Mouse (Mus musculus) T-helper 17 cell (primary cell): ENCODE measurements at regions not wholly inside any gene's neighbourhood (a gene's known extent, or its start where the extent isn't known, plus 50 kb on each side); places are given as distances from the start of the nearest gene placed in this dataset.

Source experiments
- in situ Hi-C, 2 experiments: fragments of 300-600 bp; cut with MboI, MseI; formaldehyde crosslinking; loops; 1 replicate in 1 of 2; 2 replicates in 1 of 2; pipeline ENCODE4 v1.15.1; 2025; ENCODE audit warnings: high pct_unique_total_duplicates in 2 of 2

DNA sequence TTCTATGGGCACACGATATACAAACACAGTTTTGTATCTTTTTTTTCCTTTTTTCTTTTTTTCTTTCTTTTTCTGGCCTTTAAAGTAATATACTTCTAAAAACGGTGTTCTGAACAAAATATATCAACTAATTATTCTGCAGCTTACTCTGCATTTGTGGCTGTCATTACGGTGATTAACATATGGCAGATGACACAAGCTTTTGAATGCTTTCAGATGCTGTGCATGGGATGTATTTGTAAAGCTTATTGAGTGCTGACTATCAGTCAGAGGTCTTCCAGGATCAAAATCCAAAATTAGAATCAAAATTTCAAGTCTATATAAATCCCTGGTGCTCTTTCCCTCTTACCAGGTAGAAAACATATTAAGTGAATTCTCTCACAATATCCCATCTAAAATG is 853.6 kb downstream of the Stpg2 start:
- in situ Hi-C loops = no loop called here

DNA sequence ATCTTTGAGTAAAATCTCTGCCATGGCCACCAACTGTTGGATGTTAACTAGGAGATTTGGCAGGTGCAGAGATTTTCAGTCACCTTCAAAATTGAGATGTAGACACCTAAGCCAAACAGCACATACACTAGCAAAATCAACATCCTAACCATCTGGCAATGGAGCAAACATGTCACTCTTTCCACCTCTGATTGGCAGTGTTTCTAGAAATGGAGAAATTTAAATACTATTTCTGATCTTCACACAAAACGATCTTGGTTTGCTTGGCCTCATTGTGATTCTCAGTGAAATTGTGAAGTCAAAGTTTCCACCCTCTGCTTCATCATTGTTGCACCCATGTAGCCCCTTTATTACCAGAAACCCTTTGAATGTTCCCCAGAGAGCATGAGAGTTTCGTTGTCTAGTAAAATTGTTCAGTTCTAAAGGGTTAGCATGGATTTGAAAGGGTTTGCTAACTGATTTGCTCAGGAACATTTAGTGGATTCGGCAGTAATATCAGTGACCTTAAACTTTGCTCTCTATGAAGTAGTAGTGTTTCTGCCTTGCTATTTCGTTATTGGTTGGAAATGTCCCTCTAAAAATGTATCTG is 854.1 kb downstream of the Stpg2 start:
- in situ Hi-C loops = no loop called here

DNA sequence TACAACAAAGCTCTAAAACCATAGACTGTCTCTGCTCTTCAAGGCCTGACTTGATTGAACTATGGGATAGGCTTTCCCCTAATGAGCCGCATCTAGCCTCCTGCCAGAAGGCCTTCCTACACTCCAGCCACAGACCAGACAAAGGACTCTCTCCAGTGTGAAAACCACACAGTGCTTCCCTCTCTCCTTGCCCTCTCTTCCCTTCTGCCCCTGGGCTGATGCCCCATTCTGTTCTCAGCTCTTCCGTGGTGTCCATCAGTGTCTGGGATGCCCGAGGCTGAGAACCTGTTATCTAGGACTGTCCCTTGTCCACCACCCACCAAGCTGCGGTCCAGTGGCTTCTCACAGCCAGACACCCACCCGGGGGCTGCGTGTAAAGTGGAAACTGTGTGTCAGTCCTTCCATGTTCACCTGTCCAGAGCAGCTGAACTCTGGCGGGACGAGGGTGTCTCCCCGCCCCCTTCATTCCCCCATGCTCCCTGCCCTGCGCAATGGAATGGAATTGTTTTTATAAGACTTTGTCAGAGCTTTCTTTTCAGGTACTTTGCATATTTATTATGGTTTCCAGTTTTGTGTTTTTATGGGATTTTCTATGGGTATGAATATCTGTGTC is 856.4 kb downstream of the Stpg2 start:
- in situ Hi-C loops = no loop called here

DNA sequence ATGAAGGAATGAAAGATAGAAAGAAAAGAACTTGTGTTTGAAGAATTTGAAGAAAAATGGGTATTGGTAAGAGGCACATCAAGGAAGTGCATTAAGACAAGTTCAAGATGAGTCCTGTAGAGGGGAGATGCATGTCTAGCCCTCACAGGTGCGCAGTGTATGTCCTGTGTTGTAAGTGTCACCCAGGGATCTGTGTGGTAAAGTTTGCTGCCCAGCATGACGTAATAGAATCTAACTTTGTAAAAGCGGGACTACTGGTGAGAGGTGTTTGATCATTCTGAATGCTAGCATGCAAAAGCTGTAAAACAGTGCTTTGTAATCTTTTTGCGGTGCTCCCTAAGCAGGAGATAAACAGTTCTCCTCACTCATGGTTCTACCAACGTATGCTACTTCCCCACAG is 857.4 kb downstream of the Stpg2 start:
- in situ Hi-C loops = no loop called here

DNA sequence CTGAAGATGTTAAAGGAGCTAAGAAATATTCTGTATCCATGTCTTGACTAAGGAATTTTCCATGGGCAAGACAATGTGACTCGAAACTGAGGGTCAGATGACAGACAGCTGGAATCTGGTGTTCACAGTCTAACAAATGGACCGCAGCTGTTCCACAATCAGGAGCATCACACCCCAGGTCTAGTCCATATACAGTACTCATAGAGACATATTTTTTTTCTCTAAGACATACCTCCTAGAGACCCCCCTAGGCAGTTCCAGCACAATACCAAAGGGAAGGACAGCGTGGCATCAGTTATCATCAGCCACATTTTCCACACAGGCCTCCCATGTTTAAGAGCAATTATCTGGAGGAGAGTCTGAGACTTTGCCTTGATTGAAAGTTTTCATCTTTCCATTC is 878.8 kb downstream of the Stpg2 start:
- in situ Hi-C loops = no loop called here

DNA sequence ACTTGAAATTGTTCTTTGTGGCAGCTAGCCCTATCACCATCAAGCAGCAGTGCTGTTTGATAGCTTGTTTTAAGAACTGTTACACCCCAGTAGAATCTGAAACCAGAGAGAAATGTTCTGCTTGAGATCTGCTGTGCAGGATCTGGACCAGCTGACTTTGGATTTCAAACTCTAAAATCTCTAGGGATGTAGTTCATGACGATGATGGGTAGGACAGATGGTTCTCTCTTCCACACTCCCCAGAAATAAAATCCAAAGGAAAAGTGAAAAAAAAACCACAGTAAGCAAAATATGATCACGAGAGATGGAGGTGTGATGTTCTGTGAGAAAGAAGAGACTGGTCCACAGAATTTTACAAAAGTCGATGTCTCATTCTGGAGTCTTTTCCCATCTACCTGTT is 879.9 kb downstream of the Stpg2 start:
- in situ Hi-C loops = no loop called here

DNA sequence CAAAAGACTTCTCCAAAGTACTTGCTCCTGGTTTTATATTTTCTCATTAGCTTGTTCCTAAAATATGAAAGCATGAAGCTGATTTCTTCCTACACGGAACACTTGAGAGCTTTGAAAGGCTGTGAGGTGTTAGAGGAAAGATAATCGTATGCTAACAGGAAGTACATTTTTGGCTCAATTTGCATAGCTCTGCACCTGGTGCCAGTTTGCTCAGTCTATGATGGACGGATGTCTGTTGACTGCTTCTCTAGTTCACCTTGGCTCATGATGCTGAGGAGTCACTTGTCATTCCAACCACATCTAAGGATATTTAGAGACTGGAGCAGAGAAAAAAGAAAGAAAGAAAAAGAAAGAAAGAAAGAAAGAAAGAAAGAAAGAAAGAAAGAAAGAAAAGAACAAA is 882.5 kb downstream of the Stpg2 start:
- in situ Hi-C loops = no loop called here

DNA sequence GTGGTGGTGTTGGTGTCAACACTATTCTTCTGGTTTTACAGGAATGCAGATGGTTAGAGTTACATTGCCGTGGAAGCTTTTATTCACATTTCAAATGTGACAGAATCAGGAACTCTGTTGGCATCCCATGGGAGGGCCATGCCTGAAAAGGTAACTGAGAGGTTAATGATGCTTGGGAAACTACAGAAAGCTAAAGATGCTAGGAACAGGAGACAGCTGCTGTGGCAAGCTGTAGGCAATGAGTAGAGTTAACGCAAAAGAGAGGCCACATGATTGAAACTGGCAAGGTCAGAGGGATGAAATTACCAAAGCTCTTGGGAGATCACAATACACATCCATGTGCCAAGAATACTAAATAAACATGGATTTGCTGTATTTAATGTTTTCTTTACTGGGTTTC is 886.4 kb downstream of the Stpg2 start:
- in situ Hi-C loops = no loop called here

DNA sequence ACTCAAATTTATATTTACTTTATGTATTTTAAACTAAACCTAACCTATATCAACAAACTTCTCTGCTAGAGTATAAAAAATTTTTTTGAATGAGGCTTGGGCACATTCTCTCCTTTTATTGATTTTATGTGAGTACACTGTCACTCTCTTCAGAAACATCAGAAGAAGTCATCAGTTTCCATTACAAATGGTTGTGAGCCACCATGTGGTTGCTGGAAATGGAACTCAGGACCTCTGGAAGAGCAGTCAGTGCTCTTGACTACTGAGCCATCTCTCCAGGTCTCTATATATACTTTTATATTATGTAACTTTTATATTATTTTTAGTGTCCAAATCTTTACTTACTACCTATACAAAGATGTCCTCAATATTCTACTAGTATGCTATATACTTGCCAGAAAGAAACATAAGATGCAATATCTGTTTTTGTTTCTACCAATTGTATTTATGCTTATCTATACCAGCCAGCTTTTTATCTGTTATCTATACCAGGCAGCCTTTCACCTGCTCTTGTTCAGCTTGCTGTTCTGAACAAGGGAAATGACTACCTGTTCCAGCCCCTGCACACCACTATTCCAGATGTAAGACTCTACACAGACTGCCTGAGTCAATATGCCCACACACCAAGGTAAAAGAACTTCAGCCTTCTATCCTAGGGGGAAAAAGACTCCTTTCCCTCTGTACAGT is 891.5 kb downstream of the Stpg2 start:
- in situ Hi-C loops = no loop called here

DNA sequence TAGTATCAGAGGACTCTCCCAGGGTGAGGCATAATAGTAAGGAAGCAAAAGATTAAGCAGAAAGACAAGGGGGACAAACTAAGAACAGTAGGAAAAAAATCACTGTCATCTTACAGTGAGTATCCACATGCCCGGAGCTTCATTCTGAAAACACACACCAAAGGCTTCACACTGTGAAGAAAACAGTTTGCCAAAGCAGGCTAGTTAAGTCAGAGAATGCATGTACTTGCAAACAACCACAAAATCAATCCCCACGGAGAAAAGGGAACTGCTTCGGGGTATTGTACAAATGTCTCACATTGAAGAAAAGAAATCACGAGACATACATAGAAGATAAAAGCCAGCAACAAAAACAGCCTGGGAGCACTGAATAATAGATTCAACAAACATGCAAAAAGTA is 903.9 kb downstream of the Stpg2 start:
- in situ Hi-C loops = no loop called here

DNA sequence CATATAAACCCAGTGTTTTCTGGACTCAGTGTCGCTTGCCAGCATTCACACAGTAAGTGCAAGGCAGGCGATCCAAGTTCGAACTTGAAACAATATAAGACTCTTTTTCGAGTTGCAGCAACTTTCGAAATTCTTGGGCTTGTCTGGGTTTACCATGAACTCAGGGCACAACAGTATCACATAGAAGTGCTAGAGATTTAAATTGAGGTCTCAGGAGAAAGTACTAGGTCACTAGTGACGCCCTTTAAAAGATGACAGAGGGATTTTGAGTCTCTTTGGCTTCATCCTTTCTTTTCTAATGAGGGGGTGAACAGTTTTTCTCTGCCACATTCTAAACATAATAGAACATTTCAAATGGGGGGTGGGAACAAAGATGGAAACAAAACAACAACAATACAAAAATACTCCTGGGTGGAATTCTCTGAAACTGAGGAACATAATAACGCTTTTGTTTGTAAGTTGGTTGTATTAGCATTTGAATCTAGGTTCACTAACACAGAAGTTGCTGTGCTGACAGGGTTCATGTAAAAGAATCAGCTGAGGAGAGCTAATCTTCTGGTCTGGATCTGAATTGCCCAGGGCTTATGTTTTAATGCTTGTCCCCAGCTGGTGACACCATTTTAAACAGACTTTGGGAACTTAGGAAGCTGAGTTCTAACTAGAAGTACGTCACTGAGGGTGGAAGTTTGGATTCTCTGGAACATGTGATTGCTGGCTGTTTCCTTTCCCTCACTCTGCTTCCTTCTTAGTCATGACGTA is 906.1 kb downstream of the Stpg2 start:
- in situ Hi-C loops = no loop called here

DNA sequence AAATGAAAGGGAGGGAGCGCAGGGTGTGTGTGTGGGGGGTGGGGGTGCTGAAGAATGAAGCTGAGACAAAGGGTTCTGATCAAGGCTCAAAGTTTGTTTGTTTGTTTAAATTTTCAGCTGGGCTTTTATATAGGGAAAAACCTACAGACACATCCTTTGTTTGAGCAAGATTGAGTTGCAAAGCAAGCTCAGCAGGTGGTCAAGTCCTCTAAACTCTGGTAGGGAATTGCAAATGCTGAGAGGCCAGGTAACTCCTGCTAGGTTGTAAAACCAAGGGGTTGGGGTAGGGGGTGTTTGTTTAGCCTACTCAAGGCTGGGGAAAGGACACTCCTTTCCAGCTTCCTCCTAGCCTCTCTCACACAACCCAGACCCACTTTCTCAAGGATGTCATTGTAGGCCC is 909.6 kb downstream of the Stpg2 start:
- in situ Hi-C loops = no loop called here

DNA sequence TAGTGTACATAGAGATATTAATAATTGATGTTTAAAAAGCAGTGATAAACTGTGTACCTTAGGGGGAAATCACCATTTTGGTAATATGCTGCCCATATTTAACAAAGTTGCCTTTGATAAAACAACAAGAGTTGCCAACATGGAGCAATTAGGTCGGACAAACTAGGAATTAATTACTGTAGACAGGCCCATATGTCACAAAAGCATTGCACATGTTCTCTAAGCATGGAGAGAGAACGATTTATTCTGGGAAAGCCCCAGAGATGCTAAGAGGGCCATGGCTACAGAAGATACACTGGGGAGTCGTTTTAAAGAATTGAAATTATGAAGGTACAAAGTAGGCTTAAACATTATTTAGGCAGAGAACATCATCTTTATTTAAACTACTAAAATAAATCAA is 921.8 kb downstream of the Stpg2 start:
- in situ Hi-C loops = no loop called here

DNA sequence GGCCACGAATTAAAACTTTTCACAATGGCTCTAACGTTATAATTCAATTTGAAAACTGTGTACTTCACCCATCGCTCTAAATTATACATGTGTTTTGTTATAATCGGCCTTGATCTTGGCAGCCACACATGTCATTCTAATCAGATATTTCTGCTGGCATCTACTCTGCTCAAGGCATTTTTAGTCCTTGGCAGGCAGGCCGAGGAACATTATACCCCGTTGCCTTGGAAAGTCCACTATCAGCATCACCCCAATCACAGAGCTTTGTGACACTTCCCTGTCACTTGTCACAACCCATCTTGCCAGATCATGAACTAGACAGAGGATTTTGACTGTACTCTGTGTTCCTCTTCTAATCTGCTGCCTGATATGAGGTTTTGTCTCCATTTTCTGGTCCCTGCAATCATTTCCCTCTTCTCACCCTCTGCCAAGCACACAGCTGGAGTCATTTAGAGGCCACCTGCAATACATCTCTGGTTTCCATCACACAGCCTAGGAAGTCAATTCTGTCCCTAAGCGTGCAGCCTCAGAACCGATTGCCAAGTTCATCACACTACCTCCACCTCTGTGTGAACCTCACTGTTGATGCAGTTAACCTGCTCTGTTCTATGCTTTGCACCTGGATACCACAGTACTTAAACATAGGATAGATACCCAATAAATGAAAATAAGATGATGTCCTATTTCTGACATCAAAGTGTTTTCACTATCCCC is 923.7 kb downstream of the Stpg2 start:
- in situ Hi-C loops = no loop called here

DNA sequence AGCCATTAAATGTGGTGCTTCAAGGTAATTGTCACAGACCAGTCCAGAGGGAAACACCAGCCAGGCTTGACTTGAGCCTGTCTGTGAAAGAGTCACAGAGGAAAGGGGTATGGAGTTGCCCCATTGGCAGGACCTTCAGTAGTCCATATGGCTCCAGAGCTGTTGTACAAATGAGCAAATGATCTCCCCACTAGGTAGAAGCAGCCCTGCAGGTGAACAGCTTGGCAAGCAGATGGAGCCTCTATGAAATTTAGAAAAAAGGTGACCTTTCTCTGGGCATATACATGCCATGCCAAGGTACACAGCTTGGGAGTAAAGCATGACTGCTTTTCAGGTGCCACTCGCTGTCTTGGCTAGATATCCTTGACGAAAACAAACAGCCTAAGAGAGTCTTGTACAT is 938.4 kb downstream of the Stpg2 start:
- in situ Hi-C loops = no loop called here

DNA sequence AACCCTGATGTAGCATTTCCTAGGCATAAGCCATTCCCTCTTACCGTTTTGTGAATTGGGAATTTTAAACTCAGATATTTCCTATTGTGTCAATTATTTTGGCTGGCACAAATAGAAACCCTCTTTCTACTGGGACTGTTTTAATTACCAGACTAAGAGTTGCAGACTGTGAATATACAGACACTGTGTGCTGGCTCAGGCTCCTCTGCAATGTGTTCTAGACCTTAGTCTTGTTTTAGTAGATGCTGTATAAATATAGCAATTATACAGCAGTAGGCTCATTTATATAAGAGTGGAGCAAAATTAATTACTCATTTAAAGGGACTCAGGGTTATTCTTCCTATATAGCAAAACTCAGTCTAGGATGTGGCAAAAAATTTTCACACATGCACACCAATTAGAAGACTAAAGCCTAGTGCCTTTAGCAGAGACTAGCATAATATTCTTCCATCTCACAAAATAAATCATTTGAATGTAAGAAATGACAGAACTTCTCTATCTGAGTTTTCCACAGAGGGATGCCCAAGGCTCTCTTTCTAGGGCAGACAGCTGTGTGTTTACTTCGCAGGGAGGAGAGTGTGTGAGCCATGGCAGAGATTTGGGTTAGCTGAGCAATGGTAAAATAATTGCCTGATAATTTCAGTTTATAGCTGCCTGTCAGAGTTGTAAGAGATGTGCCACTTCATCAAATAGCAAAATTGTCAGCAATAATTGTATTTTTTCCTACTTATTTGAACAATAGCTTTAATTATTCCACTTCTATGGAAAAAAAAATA is 941.9 kb downstream of the Stpg2 start:
- in situ Hi-C loops = no loop called here

DNA sequence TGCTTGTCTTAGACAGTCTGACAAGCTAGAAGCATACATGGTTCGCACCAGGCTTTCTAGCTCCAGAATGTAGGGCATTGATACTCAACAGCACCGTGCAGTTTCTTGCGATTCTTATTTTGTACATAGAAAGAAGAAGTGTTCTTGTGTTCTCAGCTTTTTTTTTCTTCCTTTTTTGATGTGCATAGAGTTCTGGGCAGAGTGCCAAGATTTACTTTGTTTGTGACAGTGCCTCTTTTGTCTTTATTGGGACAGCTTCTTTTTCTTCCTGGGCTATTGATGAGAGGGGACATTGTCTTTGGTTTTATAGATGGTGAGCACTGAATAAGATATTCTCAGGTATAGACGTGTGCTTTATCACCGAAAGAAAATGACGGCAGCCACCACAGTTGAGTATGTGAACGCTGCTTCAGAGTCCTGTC is 945.0 kb downstream of the Stpg2 start:
- in situ Hi-C loops = no loop called here

DNA sequence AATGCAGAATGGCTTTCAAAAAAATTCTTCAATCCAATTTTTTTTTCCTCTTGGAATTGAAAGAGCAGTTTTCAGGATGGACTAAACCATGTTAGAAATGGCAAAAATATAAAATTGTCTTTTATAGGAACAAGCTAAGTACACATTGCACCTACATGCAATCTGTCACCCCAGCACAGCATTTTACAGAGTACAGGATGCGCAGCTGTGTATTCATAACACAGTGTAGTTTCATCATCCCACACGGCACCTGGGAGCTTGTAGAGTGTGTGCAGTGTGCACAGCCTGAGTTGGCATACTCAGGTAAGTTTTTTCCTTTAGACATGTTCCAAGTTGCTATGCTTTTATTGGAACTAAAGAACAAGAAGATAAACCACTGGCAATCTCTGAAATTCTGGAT is 974.0 kb downstream of the Stpg2 start:
- in situ Hi-C loops = no loop called here

DNA sequence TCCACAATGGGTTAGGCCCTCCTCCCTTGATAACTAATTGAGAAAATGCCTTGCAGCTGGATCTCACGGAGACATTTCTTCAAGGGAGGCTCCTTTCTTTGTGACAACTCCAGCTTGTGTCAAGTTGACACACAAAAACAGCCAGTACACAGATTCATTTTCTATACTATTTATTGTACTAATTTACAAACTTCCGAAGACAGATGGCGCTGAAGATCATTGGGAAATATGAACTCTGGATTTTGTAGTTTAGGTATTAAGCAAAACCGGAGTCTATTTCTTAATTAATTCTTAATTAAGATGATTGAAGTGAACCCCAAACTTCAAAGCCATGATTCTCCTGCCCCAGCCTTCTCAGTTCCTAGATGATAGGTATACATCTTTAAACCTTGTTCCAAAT is 977.2 kb downstream of the Stpg2 start:
- in situ Hi-C loops = loop anchor here in 1 of 2 experiments (10.0 kb wide), 1 partner anchor 632 kb away; no protein-coding TSS in a partner anchor

DNA sequence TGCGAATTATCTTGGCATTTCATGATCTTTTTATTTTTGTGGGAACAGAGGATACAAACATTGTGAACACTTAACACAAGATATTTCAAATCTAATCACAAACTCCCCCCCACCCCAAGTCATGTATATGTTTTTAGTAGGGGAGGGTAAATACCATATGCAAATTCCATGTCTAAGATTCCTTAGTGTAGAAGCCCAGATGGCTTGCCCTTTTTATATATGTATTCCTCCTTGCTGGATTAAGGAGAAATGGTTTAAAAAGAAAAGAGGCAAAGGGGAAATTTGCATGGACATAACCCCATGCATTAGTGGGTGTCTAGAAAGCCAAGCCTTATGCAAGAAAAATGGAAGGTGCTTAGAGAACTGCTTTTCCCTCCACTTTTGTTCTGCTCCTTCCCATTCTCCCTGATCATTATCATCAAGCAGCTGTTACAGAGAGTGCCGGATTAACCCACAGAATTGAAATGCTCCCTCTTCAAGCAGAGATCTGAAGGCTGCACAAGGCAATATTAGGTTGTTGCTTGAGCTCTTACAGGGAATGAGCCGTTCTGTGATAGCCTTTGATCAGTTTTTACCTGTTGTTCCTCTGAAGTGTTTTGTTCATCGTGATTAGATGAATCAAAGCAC is 979.5 kb downstream of the Stpg2 start:
- in situ Hi-C loops = loop anchor here in 1 of 2 experiments (10.0 kb wide), 1 partner anchor 630 kb away; no protein-coding TSS in a partner anchor

DNA sequence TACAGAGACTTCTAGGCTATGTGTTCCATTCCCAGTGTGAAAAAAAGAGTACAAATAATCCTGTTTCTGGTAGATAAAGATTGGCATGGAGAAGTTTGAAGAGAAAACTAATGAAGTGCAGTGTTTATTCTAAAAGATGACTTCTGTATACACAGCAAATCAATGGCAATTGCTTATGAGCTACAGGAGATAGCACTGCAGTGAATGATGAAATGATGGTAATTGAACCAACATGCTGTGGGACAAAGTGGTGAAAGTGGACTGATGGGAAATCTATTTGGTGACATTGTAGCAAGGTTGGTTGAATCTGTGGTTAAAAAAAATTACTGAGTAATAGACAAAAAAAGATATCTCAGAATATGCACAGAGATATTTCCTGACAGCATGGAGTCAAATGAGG is 1000.4 kb downstream of the Stpg2 start:
- in situ Hi-C loops = no loop called here
